Mouse (Mus musculus) bone marrow, adult 2 months (tissue): ENCODE measurements around the gene Adh6a. TPM values are rescaled to one million over a fixed set of nuclear protein-coding genes. Genes with fewer than 3 reads are reported as not detected.

Experiments
- H3K27ac ChIP-seq: fragments of 200-500 bp; 2 replicates; pipeline ENCODE4 v1.5.1; 2012; ENCODE audit warnings: low read depth, mild to moderate bottlenecking, control low read depth, inconsistent platforms, low read length; ENCODE audit not compliant: control insufficient read depth, poor library complexity, insufficient read depth
- H3K4me1 ChIP-seq: fragments of 200-500 bp; 2 replicates; pipeline ENCODE4 v1.6.1; 2011; ENCODE audit warnings: low read length; ENCODE audit not compliant: control insufficient read depth, insufficient read depth
- H3K4me3 ChIP-seq: fragments of 200-500 bp; replicated peaks from 2 replicates; pipeline ENCODE3; 2011; ENCODE audit warnings: mild to moderate bottlenecking, low read depth, low read length, control low read depth; ENCODE audit not compliant: control insufficient read depth
- CTCF ChIP-seq: fragments of 200-500 bp; IDR thresholded peaks from 2 replicates; pipeline ENCODE4 v1.5.1; 2011; ENCODE audit warnings: low read length, control low read depth; ENCODE audit not compliant: control insufficient read depth, insufficient read depth
- POLR2A ChIP-seq: fragments of 200-500 bp; IDR thresholded peaks from 2 replicates; pipeline ENCODE4 v1.6.1; 2011; ENCODE audit warnings: low read depth, mild to moderate bottlenecking, control low read depth, low read length, borderline replicate concordance; ENCODE audit not compliant: control insufficient read depth
- WGBS: fragments of 180-500 bp; shearing (Covaris S2); methylation state at CpG from one replicate; pipeline ENCODE4 v1.1.7; 2018; 5-methylcytosine and 5-hydroxymethylcytosine counted together
- polyA plus RNA-seq: library from polyadenylated mRNA; stranded (reverse); fragments of >200 nt; gene quantifications from 2 replicates; pipeline ENCODE4 v1.2.4, GENCODE M21; 2011; ENCODE audit warnings: low replicate concordance; ENCODE audit not compliant: missing spikeins, insufficient read depth, insufficient read length

Adh6a gene
- polyA plus RNA-seq, 1 experiment = not detected

- Histone ChIP-seq H3K4me3 (no peak overlapping the region), H3K27ac (no peak overlapping the region), H3K4me1 (no peaks in the 10 kb centered on the region)
- WGBS = 74% methylated on average over 8 of the region's 8 CpGs
- no peak for TF ChIP-seq CTCF
- TF ChIP-seq POLR2A = no peak
Observed at GRCm38 (mm10) chr3:138306290-138306683, 6.8 kb upstream of the Adh6a start.

GRCm38 (mm10) chr3:138309910-138310309 lies 3.2 kb upstream of the Adh6a start:
- no peak for TF ChIP-seq POLR2A
- TF ChIP-seq CTCF = no peak
- H3K4me3 ChIP-seq = no peak overlapping the region
- WGBS = 85% methylated on average over 8 of the region's 8 CpGs

GRCm38 (mm10) chr3:138311015-138311414 lies 2.1 kb upstream of the Adh6a start:
- Histone ChIP-seq H3K27ac (no peak overlapping the region), H3K4me3 (no peak overlapping the region), H3K4me1 (no peaks in the 10 kb centered on the region)
- TF ChIP-seq CTCF (no peak), POLR2A (no peak)
- 85% methylated on average over 6 of the region's 6 CpGs for WGBS

More at GRCm38 (mm10) chr3:138309910-138310309, 3.2 kb upstream of the Adh6a start:
- no peaks in the 10 kb centered on the region for H3K4me1 ChIP-seq
- no peak overlapping the region for H3K27ac ChIP-seq

GRCm38 (mm10) chr3:138316908-138317472 lies 3.9 kb downstream of the Adh6a start:
- 85% methylated on average over 2 of the region's 2 CpGs for WGBS
- no peaks in the 10 kb centered on the region for H3K4me1 ChIP-seq

GRCm38 (mm10) chr3:138325001-138325400 lies 11.9 kb downstream of the Adh6a start:
- Histone ChIP-seq H3K4me3 (no peak overlapping the region), H3K4me1 (no peaks in the 10 kb centered on the region), H3K27ac (no peak overlapping the region)
- no peak for TF ChIP-seq POLR2A
- no peak for TF ChIP-seq CTCF
- WGBS = 90% methylated on average over 17 of the region's 17 CpGs

More at GRCm38 (mm10) chr3:138316908-138317472, 3.9 kb downstream of the Adh6a start:
- Histone ChIP-seq H3K4me3 (no peak overlapping the region), H3K27ac (no peak overlapping the region)
- no peak for TF ChIP-seq CTCF
- TF ChIP-seq POLR2A = no peak

- Histone ChIP-seq H3K4me1 (no peaks in the 10 kb centered on the region), H3K27ac (no peak overlapping the region), H3K4me3 (no peak overlapping the region)
- TF ChIP-seq CTCF (no peak), POLR2A (no peak)
- WGBS = 81% methylated on average over 6 of the region's 6 CpGs
Observed at GRCm38 (mm10) chr3:138325466-138325865, 12.4 kb downstream of the Adh6a start.

GRCm38 (mm10) chr3:138333910-138334309 lies 20.8 kb downstream of the Adh6a start:
- 72% methylated on average over 8 of the region's 8 CpGs for WGBS
- H3K4me3 ChIP-seq = no peak overlapping the region
- peaks cover 2% of the 10 kb centered on the region; the same call in 1 of the 2 replicates for H3K4me1 ChIP-seq
- H3K27ac ChIP-seq = no peak overlapping the region
- TF ChIP-seq CTCF (no peak), POLR2A (no peak)

- TF ChIP-seq CTCF (no peak), POLR2A (no peak)
- no peak overlapping the region for H3K27ac ChIP-seq
- H3K4me1 ChIP-seq = peaks cover 2% of the 10 kb centered on the region; the same call in 1 of the 2 replicates
- 52% methylated on average over 4 of the region's 4 CpGs for WGBS
- H3K4me3 ChIP-seq = no peak overlapping the region
Observed at GRCm38 (mm10) chr3:138334320-138334719, 21.2 kb downstream of the Adh6a start.
